Mouse (Mus musculus) megakaryocyte, embryonic 14.5 days (primary cell): Measurements from ENCODE around the gene Hdac7.

ENCODE experiments used
- FLI1 ChIP-seq: IDR thresholded peaks from 2 replicates; pipeline ENCODE4 v1.6.1; 2012; ENCODE audit warnings: low read length, inconsistent platforms, mixed read lengths
- GATA1 ChIP-seq: IDR thresholded peaks from 3 replicates; pipeline ENCODE4 v1.6.1; 2012; ENCODE audit warnings: mixed read lengths, low read length, inconsistent platforms, borderline replicate concordance

GRCm38 (mm10) chr15:97873717-97874116, 29.4 kb upstream of the Hdac7 start:
- TF ChIP-seq GATA1: no peak
- no peak for TF ChIP-seq FLI1
